Mouse (Mus musculus): ENCODE data around the gene Wdr76. TPM values are rescaled to one million over a fixed set of nuclear protein-coding genes. Genes with fewer than 3 reads are reported as not detected.
"Not testable (repeated sequence)": the region's sequence is repeated elsewhere in the genome, so short reads cannot be mapped to it uniquely, and the experiment has no call there.

Wdr76 gene
- polyA plus RNA-seq, 1 experiment = 15.5 TPM

GRCm38 (mm10) chr2:121477491-121478266, 28.8 kb upstream of the Wdr76 start:
- no peak for TF ChIP-seq CTCF (IDR thresholded peaks at IDR 0.05; ENCODE audit: borderline replicate concordance, control insufficient read depth, extremely low read depth, insufficient read depth, low read length, poor library complexity)
- 97% methylated on average over 3 of the region's 3 CpGs for WGBS
- DNase-seq = no peak
- no peaks in the 10 kb centered on the region for H3K27me3 ChIP-seq (ENCODE audit: control insufficient read depth, insufficient read depth, low read length)
- H3K4me1 ChIP-seq (replicated peaks; ENCODE audit: control insufficient read depth, insufficient read depth, low read length) = no peaks in the 10 kb centered on the region
- no peak overlapping the region for H3K4me3 ChIP-seq (ENCODE audit: control insufficient read depth, insufficient read depth, low read length)
- no peak overlapping the region for H3K27ac ChIP-seq (ENCODE audit: control insufficient read depth, insufficient read depth, low read length)
- H3K36me3 ChIP-seq (ENCODE audit: control insufficient read depth, insufficient read depth, low read length) = no peaks in the 10 kb centered on the region

DNA sequence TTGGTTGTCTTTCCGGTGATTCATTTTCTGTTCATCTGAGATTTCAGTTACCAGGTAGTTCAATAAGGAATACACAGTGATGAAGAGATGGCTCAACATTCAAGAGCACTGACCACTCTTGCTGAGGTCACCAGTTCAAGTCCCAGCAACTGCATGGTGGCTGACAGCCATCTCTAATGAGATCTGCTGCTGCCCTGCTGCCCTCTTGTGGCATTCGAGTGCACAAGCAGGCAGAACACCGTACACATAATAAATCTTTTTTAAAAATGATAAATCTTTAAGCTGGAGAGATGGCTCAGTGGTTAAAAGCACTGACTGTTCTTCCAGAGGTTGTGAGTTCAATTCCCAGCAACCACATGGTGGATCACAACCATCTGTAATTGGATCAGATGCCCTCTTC, 26.0 kb upstream of the Wdr76 start:
- Histone ChIP-seq H3K36me3 (ENCODE audit: control insufficient read depth, insufficient read depth, low read length) (no peaks in the 10 kb centered on the region), H3K4me3 (ENCODE audit: control insufficient read depth, insufficient read depth, low read length) (no peak overlapping the region), H3K27ac (ENCODE audit: control insufficient read depth, insufficient read depth, low read length) (no peak overlapping the region), H3K27me3 (ENCODE audit: control insufficient read depth, insufficient read depth, low read length) (no peaks in the 10 kb centered on the region), H3K4me1 (replicated peaks; ENCODE audit: control insufficient read depth, insufficient read depth, low read length) (no peaks in the 10 kb centered on the region)
- WGBS = 46% methylated on average over 3 of the region's 3 CpGs
- peak; percentile 43 for DNase-seq
- no peak for TF ChIP-seq CTCF (IDR thresholded peaks at IDR 0.05; ENCODE audit: borderline replicate concordance, control insufficient read depth, extremely low read depth, insufficient read depth, low read length, poor library complexity)

DNA sequence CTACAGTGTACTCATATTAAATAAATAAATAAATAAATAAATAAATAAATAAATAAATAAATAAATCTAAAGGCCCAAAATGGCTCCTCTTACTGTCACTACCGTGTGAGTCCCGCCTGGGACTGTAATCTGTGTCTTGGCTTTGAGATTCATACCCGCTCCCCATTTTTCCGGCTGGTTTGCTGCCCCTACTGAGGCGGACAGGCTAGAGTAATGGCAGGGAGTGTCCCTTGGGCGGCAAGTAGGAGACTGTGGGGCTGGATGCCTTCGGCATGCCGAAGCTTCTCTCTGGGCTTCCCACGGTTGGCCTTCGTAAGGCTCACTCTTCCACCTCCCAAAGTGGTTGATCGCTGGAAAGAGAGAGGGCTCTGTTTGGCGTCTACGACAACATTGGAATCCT, 25.6 kb upstream of the Wdr76 start:
- H3K4me3 ChIP-seq (ENCODE audit: control insufficient read depth, insufficient read depth, low read length); H3K27me3 ChIP-seq (ENCODE audit: control insufficient read depth, insufficient read depth, low read length); H3K4me1 ChIP-seq (replicated peaks; ENCODE audit: control insufficient read depth, insufficient read depth, low read length); H3K27ac ChIP-seq (ENCODE audit: control insufficient read depth, insufficient read depth, low read length); DNase-seq; H3K36me3 ChIP-seq (ENCODE audit: control insufficient read depth, insufficient read depth, low read length): not testable (repeated sequence)
- WGBS = 91% methylated on average over 13 of the region's 13 CpGs

GRCm38 (mm10) chr2:121483576-121483975, 22.9 kb upstream of the Wdr76 start:
- TF ChIP-seq CTCF (IDR thresholded peaks at IDR 0.05; ENCODE audit: borderline replicate concordance, control insufficient read depth, extremely low read depth, insufficient read depth, low read length, poor library complexity) (no peak), POLR2A (IDR thresholded peaks at IDR 0.05; ENCODE audit: control insufficient read depth, extremely low read depth, insufficient read depth, low read length, poor library complexity) (no peak)
- no peak overlapping the region for H3K4me3 ChIP-seq (ENCODE audit: control insufficient read depth, insufficient read depth, low read length)
- 92% methylated on average over 8 of the region's 8 CpGs for WGBS

DNA sequence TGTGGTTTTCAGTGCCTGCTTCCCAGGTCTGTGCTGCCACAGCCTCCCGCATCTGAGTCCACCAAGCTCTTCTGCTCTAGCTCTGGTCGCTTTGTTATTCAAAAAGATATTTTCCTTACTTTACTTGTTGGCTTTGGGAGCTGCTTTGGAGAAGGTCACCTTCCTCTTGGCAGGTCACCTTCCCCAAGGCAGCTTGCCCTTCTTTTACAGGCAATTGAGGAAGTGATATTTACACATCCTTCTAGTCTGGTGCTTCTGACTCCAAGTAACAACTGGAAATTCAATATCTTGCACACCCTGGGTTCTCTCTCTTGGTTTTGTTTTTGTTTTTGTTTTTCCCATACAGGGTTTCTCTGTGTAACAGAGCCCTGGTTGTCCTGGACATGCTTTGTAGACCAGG, 22.1 kb upstream of the Wdr76 start:
- 89% methylated on average over 2 of the region's 2 CpGs for WGBS
- not testable (repeated sequence) for H3K27me3 ChIP-seq (ENCODE audit: control insufficient read depth, insufficient read depth, low read length); H3K27ac ChIP-seq (ENCODE audit: control insufficient read depth, insufficient read depth, low read length); H3K4me1 ChIP-seq (replicated peaks; ENCODE audit: control insufficient read depth, insufficient read depth, low read length); DNase-seq; H3K36me3 ChIP-seq (ENCODE audit: control insufficient read depth, insufficient read depth, low read length); H3K4me3 ChIP-seq (ENCODE audit: control insufficient read depth, insufficient read depth, low read length)

More at GRCm38 (mm10) chr2:121483576-121483975, 22.9 kb upstream of the Wdr76 start:
- DNase-seq = no peak
- no peaks in the 10 kb centered on the region for H3K36me3 ChIP-seq (ENCODE audit: control insufficient read depth, insufficient read depth, low read length)
- H3K4me1 ChIP-seq (replicated peaks; ENCODE audit: control insufficient read depth, insufficient read depth, low read length) = no peaks in the 10 kb centered on the region
- H3K27me3 ChIP-seq (ENCODE audit: control insufficient read depth, insufficient read depth, low read length) = no peaks in the 10 kb centered on the region
- no peak overlapping the region for H3K27ac ChIP-seq (ENCODE audit: control insufficient read depth, insufficient read depth, low read length)

GRCm38 (mm10) chr2:121501550-121501949, 5.0 kb upstream of the Wdr76 start:
- not testable (repeated sequence) for DNase-seq; H3K4me1 ChIP-seq (replicated peaks; ENCODE audit: control insufficient read depth, insufficient read depth, low read length); H3K4me3 ChIP-seq (ENCODE audit: control insufficient read depth, insufficient read depth, low read length); H3K27me3 ChIP-seq (ENCODE audit: control insufficient read depth, insufficient read depth, low read length); H3K27ac ChIP-seq (ENCODE audit: control insufficient read depth, insufficient read depth, low read length); H3K36me3 ChIP-seq (ENCODE audit: control insufficient read depth, insufficient read depth, low read length)
- WGBS = 92% methylated on average over 2 of the region's 6 CpGs

- WGBS = 4% methylated on average over 12 of the region's 12 CpGs
- H3K27me3 ChIP-seq (ENCODE audit: control insufficient read depth, insufficient read depth, low read length) = no peaks in the 10 kb centered on the region
Measured at GRCm38 (mm10) chr2:121507173-121507950, 839 bp downstream of the Wdr76 start.

More at GRCm38 (mm10) chr2:121507173-121507950, 839 bp downstream of the Wdr76 start:
- no peaks in the 10 kb centered on the region; the same call in 1 of the 2 replicates for H3K4me1 ChIP-seq (replicated peaks; ENCODE audit: control insufficient read depth, insufficient read depth, low read length)
- H3K4me3 ChIP-seq (ENCODE audit: control insufficient read depth, insufficient read depth, low read length) = no peak overlapping the region
- no peak for DNase-seq
- H3K27ac ChIP-seq (ENCODE audit: control insufficient read depth, insufficient read depth, low read length) = no peak overlapping the region
- TF ChIP-seq POLR2A (IDR thresholded peaks at IDR 0.05; ENCODE audit: control insufficient read depth, extremely low read depth, insufficient read depth, low read length, poor library complexity) (no peak), CTCF (IDR thresholded peaks at IDR 0.05; ENCODE audit: borderline replicate concordance, control insufficient read depth, extremely low read depth, insufficient read depth, low read length, poor library complexity) (no peak)
- 0 out of 2 replicates have a peak, but pooled peaks cover 3% of the 10 kb centered on the region for H3K36me3 ChIP-seq (ENCODE audit: control insufficient read depth, insufficient read depth, low read length)

Data from thymus, adult 2 months (tissue).